ENCODE assay signal across 8 mouse cellular contexts in genomic region chr8:95887578-95888284, GRCm38 (mm10). TPM values are rescaled to one million over a fixed set of nuclear protein-coding genes. Genes with fewer than 3 reads are reported as not detected.
DNase-seq lines count a peak whose midpoint lies in the region; ATAC-seq and TF ChIP-seq lines count a peak whose summit lies in the region.

No protein-coding gene starts in this region.

- TF ChIP-seq RAD21 in MEL (IDR thresholded peaks at IDR 0.05; ENCODE audit: low read depth, low read length) = no peak

- peak overlapping the region; percentile 89 for H3K4me2 ChIP-seq in forebrain, postnatal 0 days (ENCODE audit: low read depth)
- peak overlapping the region; percentile 84 for H3K4me2 ChIP-seq in lung, embryonic 15.5 days

- WGBS in cerebellum, adult 2 months = under 1% methylated on average over 38 of the region's 38 CpGs
- 2% methylated on average over 38 of the region's 38 CpGs for WGBS in forebrain, postnatal 0 days
- WGBS in lung, embryonic 15.5 days = under 1% methylated on average over 38 of the region's 38 CpGs
- 1% methylated on average over 38 of the region's 38 CpGs for WGBS in thymus, adult 2 months

- peak overlapping the region; percentile 65 to 87 for H3K4me3 ChIP-seq in MEL (ENCODE audit: control insufficient read depth in 1 of 2, insufficient read depth in 1 of 2, low read depth in 2 of 2, low read length in 2 of 2)
- peak overlapping the region; percentile 90 for H3K4me3 ChIP-seq in cerebellum, adult 2 months (replicated peaks; ENCODE audit: insufficient read depth, low read depth, low read length)
- H3K4me3 ChIP-seq in forebrain, postnatal 0 days (ENCODE audit: low read depth, low read length) = peak overlapping the region; percentile 92
- H3K4me3 ChIP-seq in lung, embryonic 15.5 days = peak overlapping the region; percentile 89
- peak overlapping the region; percentile 80 for H3K4me3 ChIP-seq in thymus, adult 2 months (ENCODE audit: control insufficient read depth, insufficient read depth, low read length)

- peak overlapping the region; percentile 84 for H3K9ac ChIP-seq in MEL (ENCODE audit: control insufficient read depth, low read depth, low read length, poor library complexity, severe bottlenecking)
- peak overlapping the region; percentile 88 for H3K9ac ChIP-seq in forebrain, postnatal 0 days
- peak overlapping the region; percentile 69 for H3K9ac ChIP-seq in lung, embryonic 15.5 days

- H3K27ac ChIP-seq in MEL (ENCODE audit: control insufficient read depth, low read depth, low read length) = peak overlapping the region; percentile 60
- H3K27ac ChIP-seq in cerebellum, adult 2 months (ENCODE audit: insufficient read depth, low read length) = peak overlapping the region; percentile 41
- peak overlapping the region; percentile 73 for H3K27ac ChIP-seq in forebrain, postnatal 0 days (ENCODE audit: low read depth, low read length)
- peak overlapping the region; percentile 62 for H3K27ac ChIP-seq in lung, embryonic 15.5 days
- H3K27ac ChIP-seq in thymus, adult 2 months (ENCODE audit: control insufficient read depth, insufficient read depth, low read length) = no peak overlapping the region

- H3K9me3 ChIP-seq in MEL (replicated peaks; ENCODE audit: insufficient read depth, low read length) = no peaks in the 10 kb centered on the region
- H3K9me3 ChIP-seq in forebrain, postnatal 0 days (ENCODE audit: low read length) = no peaks in the 10 kb centered on the region
- H3K9me3 ChIP-seq in lung, embryonic 15.5 days = no peaks in the 10 kb centered on the region

- ATAC-seq in forebrain, postnatal 0 days = peak; percentile 92
- ATAC-seq in lung, embryonic 15.5 days (ENCODE audit: borderline replicate concordance, extremely low read depth, low FRiP score, low TSS enrichment) = peak; percentile 95

- no peak for TF ChIP-seq EP300 in MEL (IDR thresholded peaks at IDR 0.05; ENCODE audit: low read depth in 1 of 2, low read length in 2 of 2)

- H3K79me2 ChIP-seq in MEL (ENCODE audit: control insufficient read depth, insufficient read depth, low read length, poor library complexity) = peaks cover 47% of the 10 kb centered on the region

- H3K4me1 ChIP-seq in MEL (ENCODE audit: control insufficient read depth in 1 of 2, insufficient read depth in 2 of 2, low read length in 2 of 2) = peaks cover 2 to 13% of the 10 kb centered on the region in 2 experiments
- H3K4me1 ChIP-seq in cerebellum, adult 2 months (ENCODE audit: control insufficient read depth, insufficient read depth, low read length) = no peaks in the 10 kb centered on the region; the same call in 1 of the 2 replicates
- peaks cover 10% of the 10 kb centered on the region; the same call in 1 of the 2 replicates for H3K4me1 ChIP-seq in forebrain, postnatal 0 days (ENCODE audit: insufficient read depth)
- peaks cover 12% of the 10 kb centered on the region for H3K4me1 ChIP-seq in lung, embryonic 15.5 days
- H3K4me1 ChIP-seq in thymus, adult 2 months (replicated peaks; ENCODE audit: control insufficient read depth, insufficient read depth, low read length) = peaks cover 8% of the 10 kb centered on the region; the same call in 1 of the 2 replicates

- H3K27me3 ChIP-seq in MEL (ENCODE audit: control insufficient read depth in 1 of 2, insufficient read depth in 2 of 2, low read length in 2 of 2) = no peaks in the 10 kb centered on the region; a peak in 1 of 4 replicates
- no peaks in the 10 kb centered on the region for H3K27me3 ChIP-seq in cerebellum, adult 2 months (ENCODE audit: control insufficient read depth, insufficient read depth, low read length)
- H3K27me3 ChIP-seq in forebrain, postnatal 0 days (ENCODE audit: insufficient read depth, low read length) = no peaks in the 10 kb centered on the region
- H3K27me3 ChIP-seq in lung, embryonic 15.5 days = no peaks in the 10 kb centered on the region
- H3K27me3 ChIP-seq in thymus, adult 2 months (ENCODE audit: control insufficient read depth, insufficient read depth, low read length) = no peaks in the 10 kb centered on the region

- no peak for TF ChIP-seq CTCF in MEL (IDR thresholded peaks at IDR 0.05 in 2 of 3, conservative IDR thresholded peaks at IDR 0.05 in 1 of 3; ENCODE audit: control insufficient read depth in 1 of 3, insufficient read depth in 1 of 3, low read depth in 2 of 3, low read length in 3 of 3, poor library complexity in 1 of 3, severe bottlenecking in 1 of 3)
- TF ChIP-seq CTCF in cerebellum, adult 2 months (IDR thresholded peaks at IDR 0.05; ENCODE audit: borderline replicate concordance, insufficient read depth, low read depth, low read length) = no peak
- TF ChIP-seq CTCF in forebrain, postnatal 0 days (IDR thresholded peaks at IDR 0.05; ENCODE audit: low read depth) = no peak
- no peak for TF ChIP-seq CTCF in thymus, adult 2 months (IDR thresholded peaks at IDR 0.05; ENCODE audit: borderline replicate concordance, control insufficient read depth, extremely low read depth, insufficient read depth, low read length, poor library complexity)

- peaks cover 0 to 21% of the 10 kb centered on the region in 2 experiments; a peak in 2 of 4 replicates for H3K36me3 ChIP-seq in MEL (ENCODE audit: control insufficient read depth in 1 of 2, insufficient read depth in 2 of 2, low read length in 2 of 2)
- no peaks in the 10 kb centered on the region for H3K36me3 ChIP-seq in forebrain, postnatal 0 days (ENCODE audit: insufficient read depth)
- no peaks in the 10 kb centered on the region for H3K36me3 ChIP-seq in lung, embryonic 15.5 days
- H3K36me3 ChIP-seq in thymus, adult 2 months (ENCODE audit: control insufficient read depth, insufficient read depth, low read length) = no peaks in the 10 kb centered on the region

- TF ChIP-seq POLR2A in MEL (IDR thresholded peaks at IDR 0.05; ENCODE audit: control insufficient read depth in 1 of 2, insufficient read depth in 1 of 2, low read depth in 1 of 2, low read length in 2 of 2, poor library complexity in 1 of 2) = no peak; a peak in 1 of 4 replicates
- TF ChIP-seq POLR2A in cerebellum, adult 2 months (IDR thresholded peaks at IDR 0.05; ENCODE audit: borderline replicate concordance, insufficient read depth, low read length) = 0 out of 2 replicates have a peak, but pooled peaks have one; percentile 21
- no peak for TF ChIP-seq POLR2A in thymus, adult 2 months (IDR thresholded peaks at IDR 0.05; ENCODE audit: control insufficient read depth, extremely low read depth, insufficient read depth, low read length, poor library complexity)

- DNase-seq in MEL (ENCODE audit: low read depth, low spot score) = peak; percentile 85
- DNase-seq in cerebellum, adult 2 months = peak; percentile 88
- peak; percentile 83 for DNase-seq in forebrain, postnatal 0 days
- DNase-seq in heart, postnatal 4 days = peak; percentile 92
- peak; percentile 49 for DNase-seq in layer of hippocampus, adult 9-10 months (ENCODE audit: low spot score)
- peak; percentile 54 for DNase-seq in ovary, adult 18-20 months (ENCODE audit: low spot score)
- DNase-seq in thymus, adult 2 months = peak; percentile 71

TF ChIP-seq in MEL, 35 proteins besides CTCF, POLR2A, EP300 and RAD21 (continues in another document):
- no peak for TF ChIP-seq MEF2A (IDR thresholded peaks at IDR 0.05; ENCODE audit: extremely low read depth, insufficient replicate concordance, low read depth, low read length, poor library complexity, severe bottlenecking)
- peak; percentile 62 for TF ChIP-seq NRF1 (IDR thresholded peaks at IDR 0.05; ENCODE audit: insufficient read depth, low read depth, low read length, poor library complexity, severe bottlenecking)
- peak; percentile 88 for TF ChIP-seq MAX (IDR thresholded peaks at IDR 0.05; ENCODE audit: low read length)
- TF ChIP-seq CHD1 (IDR thresholded peaks at IDR 0.05; ENCODE audit: low read depth, low read length) = no peak
- TF ChIP-seq POLR2AphosphoS5 (IDR thresholded peaks at IDR 0.05; ENCODE audit: borderline replicate concordance, low read depth, low read length) = no peak
- 0 out of 2 replicates have a peak, but pooled peaks have one; percentile 2 for TF ChIP-seq TBP (IDR thresholded peaks at IDR 0.05; ENCODE audit: low read depth, low read length)
- TF ChIP-seq MXI1 (IDR thresholded peaks at IDR 0.05; ENCODE audit: low read depth, low read length) = peak; percentile 82
- no peak for TF ChIP-seq ZNF384 (IDR thresholded peaks at IDR 0.05; ENCODE audit: low read depth, low read length)
- TF ChIP-seq E2F4 (IDR thresholded peaks at IDR 0.05; ENCODE audit: borderline replicate concordance, low read depth, low read length) = no peak
- TF ChIP-seq ETS1 (IDR thresholded peaks at IDR 0.05; ENCODE audit: low read depth, low read length) = no peak; the same call in 1 of the 2 replicates
- no peak; the same call in 1 of the 2 replicates for TF ChIP-seq NELFE (IDR thresholded peaks at IDR 0.05; ENCODE audit: low read depth, low read length)
- TF ChIP-seq TAL1 (IDR thresholded peaks at IDR 0.05; ENCODE audit: low read length) = no peak
- TF ChIP-seq GABPA (IDR thresholded peaks at IDR 0.05; ENCODE audit: low read depth, low read length) = no peak
- TF ChIP-seq RCOR1 (IDR thresholded peaks at IDR 0.05; ENCODE audit: low read depth, low read length) = no peak
- TF ChIP-seq ELF1 (IDR thresholded peaks at IDR 0.05; ENCODE audit: low read depth, low read length) = no peak
- TF ChIP-seq UBTF (IDR thresholded peaks at IDR 0.05; ENCODE audit: borderline replicate concordance, insufficient read depth, low read depth, low read length) = no peak

RNA-seq across cellular contexts. Expression of gene Got2, which starts 0.6 kb away (rescaled TPM):
- total RNA-seq in MEL (2012; rRNA removed) = 179 and 209 TPM in 2 replicates
- 100 to 1,000 TPM; 105 to 421 TPM for polyA plus RNA-seq in MEL (2012; ENCODE audit: insufficient read depth in 1 of 2, insufficient read length in 2 of 2, low read depth in 1 of 2, low replicate concordance in 2 of 2, missing spikeins in 1 of 2)
- 285 and 286 TPM in 2 replicates for polyA plus RNA-seq in cerebellum, adult 2 months (2012; rRNA removed)
- total RNA-seq in forebrain, postnatal 0 days (2014; rRNA removed) = 172 and 198 TPM in 2 replicates
- 190 and 208 TPM in 2 replicates for polyA plus RNA-seq in forebrain, postnatal 0 days (2015; fragmentation: Nextera tagmentation; extraction: Ambion mirVana)
- 100 to 1,000 TPM; 481 to 500 TPM for total RNA-seq in heart, postnatal 4 days (2021)
- polyA plus RNA-seq in lung, embryonic 15.5 days (2015; fragmentation: Nextera tagmentation; extraction: Ambion mirVana) = 137 and 146 TPM in 2 replicates
- polyA plus RNA-seq in thymus, adult 2 months (2012; rRNA removed) = 87.6 and 97.7 TPM in 2 replicates

RNA-seq across cellular contexts. Expression of gene Slc38a7, which starts 34.4 kb away (rescaled TPM):
- 2.5 and 3.4 TPM in 2 replicates for total RNA-seq in MEL (2012; rRNA removed)
- 1 to 10 TPM in 1 of 2 experiments, not detected in 1; 6.5 TPM for polyA plus RNA-seq in MEL (2012; ENCODE audit: insufficient read depth in 1 of 2, insufficient read length in 2 of 2, low read depth in 1 of 2, low replicate concordance in 2 of 2, missing spikeins in 1 of 2)
- 25.4 and 26.4 TPM in 2 replicates for polyA plus RNA-seq in cerebellum, adult 2 months (2012; rRNA removed)
- 37.9 and 50.4 TPM in 2 replicates for total RNA-seq in forebrain, postnatal 0 days (2014; rRNA removed)
- 24.6 and 28.5 TPM in 2 replicates for polyA plus RNA-seq in forebrain, postnatal 0 days (2015; fragmentation: Nextera tagmentation; extraction: Ambion mirVana)
- total RNA-seq in heart, postnatal 4 days (2021) = 1 to 10 TPM; 7.5 to 7.9 TPM
- polyA plus RNA-seq in lung, embryonic 15.5 days (2015; fragmentation: Nextera tagmentation; extraction: Ambion mirVana) = 12.5 and 13.8 TPM in 2 replicates
- polyA plus RNA-seq in thymus, adult 2 months (2012; rRNA removed) = 21.9 and 26.8 TPM in 2 replicates
